Mouse (Mus musculus): Measurements from ENCODE around the gene Map3k1. TPM values are rescaled to one million over a fixed set of nuclear protein-coding genes. Genes with fewer than 3 reads are reported as not detected.

Gene Map3k1
- polyA plus RNA-seq, 2 experiments, result 11.4 to 15.8 TPM

DNA sequence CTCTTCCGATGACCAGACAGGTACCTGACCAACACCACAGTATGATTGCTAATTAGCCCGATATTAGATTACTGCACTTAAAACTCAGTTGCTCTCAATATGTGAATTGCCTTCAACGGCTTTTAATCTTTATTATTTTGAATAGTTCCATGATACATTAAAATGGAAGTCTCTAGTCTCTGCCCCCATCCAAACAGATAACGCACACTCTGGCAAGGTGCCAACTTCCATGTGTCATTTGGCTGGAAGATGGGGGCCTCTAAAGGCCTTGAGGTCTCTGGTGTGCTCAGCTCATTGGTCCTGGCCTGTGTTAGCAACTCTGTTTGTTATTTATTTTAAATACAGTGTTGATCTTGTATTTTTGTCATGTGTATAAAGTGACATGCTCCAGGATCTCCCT, 10.3 kb upstream of the Map3k1 start:
- Histone ChIP-seq H3K4me2 (replicated peaks; ENCODE audit: low read depth, low read length, severe bottlenecking) (no peak overlapping the region), H3K36me3 (ENCODE audit: control insufficient read depth, insufficient read depth, low read length) (no peaks in the 10 kb centered on the region), H3K4me3 (replicated peaks; ENCODE audit: low read length) (no peak overlapping the region), H3K27me3 (ENCODE audit: control insufficient read depth, insufficient read depth, low read length) (no peaks in the 10 kb centered on the region), H3K9ac (ENCODE audit: low read depth, low read length, severe bottlenecking) (no peak overlapping the region), H3K9me3 (ENCODE audit: control insufficient read depth, low read length) (no peaks in the 10 kb centered on the region; the same call in 1 of the 2 replicates), H3K27ac (replicated peaks; ENCODE audit: low read depth, low read length) (no peak overlapping the region), H3K4me1 (ENCODE audit: control insufficient read depth, insufficient read depth, low read length) (no peaks in the 10 kb centered on the region)
- ATAC-seq (ENCODE audit: low FRiP score, low read depth) (no peak), DNase-seq (ENCODE audit: low spot score) (no peak)
- TF ChIP-seq POLR2A (IDR thresholded peaks at IDR 0.05; ENCODE audit: borderline replicate concordance, extremely low read depth, insufficient read depth, insufficient read length), result no peak
- WGBS, result 91% methylated on average over 4 of the region's 4 CpGs

DNA sequence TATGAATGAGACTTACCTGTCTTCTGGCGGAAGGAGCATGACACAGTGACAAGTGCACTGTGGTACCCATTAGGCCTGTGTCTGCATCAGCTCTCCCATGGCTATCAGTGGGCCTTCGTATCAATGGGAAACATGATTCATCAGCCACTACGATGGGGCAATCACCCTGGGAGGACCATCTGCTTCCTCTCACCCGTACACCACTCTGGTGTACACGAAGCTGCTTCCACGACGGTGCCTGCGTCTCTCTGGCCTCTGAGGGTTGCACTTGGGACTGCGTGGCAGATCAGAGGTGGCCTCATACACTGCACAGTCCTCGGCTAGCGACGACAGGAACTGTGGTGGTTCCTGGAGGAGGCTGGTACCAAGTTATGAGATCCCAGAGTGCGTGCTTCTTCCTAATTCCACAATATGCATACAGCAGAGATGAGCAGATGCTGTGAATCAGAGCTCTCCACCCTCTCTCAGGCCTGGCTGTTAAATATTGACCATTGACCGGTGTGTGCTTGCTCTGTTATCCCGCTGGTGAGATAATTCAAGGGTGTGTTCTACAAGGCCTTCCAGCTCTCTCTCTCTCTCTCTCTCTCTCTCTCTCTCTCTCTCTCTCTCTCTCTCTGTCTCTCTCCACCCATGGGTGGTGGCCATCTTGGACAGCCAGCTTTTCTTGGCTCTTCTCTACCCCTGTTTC, 9.6 kb upstream of the Map3k1 start:
- Histone ChIP-seq H3K27me3 (ENCODE audit: control insufficient read depth, insufficient read depth, low read length) (no peaks in the 10 kb centered on the region), H3K4me2 (replicated peaks; ENCODE audit: low read depth, low read length, severe bottlenecking) (no peak overlapping the region), H3K27ac (replicated peaks; ENCODE audit: low read depth, low read length) (no peak overlapping the region), H3K9ac (ENCODE audit: low read depth, low read length, severe bottlenecking) (no peak overlapping the region), H3K4me3 (replicated peaks; ENCODE audit: low read length) (no peak overlapping the region), H3K36me3 (ENCODE audit: control insufficient read depth, insufficient read depth, low read length) (no peaks in the 10 kb centered on the region), H3K4me1 (ENCODE audit: control insufficient read depth, insufficient read depth, low read length) (no peaks in the 10 kb centered on the region), H3K9me3 (ENCODE audit: control insufficient read depth, low read length) (no peaks in the 10 kb centered on the region; the same call in 1 of the 2 replicates)
- ATAC-seq (ENCODE audit: low FRiP score, low read depth) (no peak), DNase-seq (ENCODE audit: low spot score) (no peak)
- 85% methylated on average over 14 of the region's 15 CpGs for WGBS
- no peak for TF ChIP-seq POLR2A (IDR thresholded peaks at IDR 0.05; ENCODE audit: borderline replicate concordance, extremely low read depth, insufficient read depth, insufficient read length)

DNA sequence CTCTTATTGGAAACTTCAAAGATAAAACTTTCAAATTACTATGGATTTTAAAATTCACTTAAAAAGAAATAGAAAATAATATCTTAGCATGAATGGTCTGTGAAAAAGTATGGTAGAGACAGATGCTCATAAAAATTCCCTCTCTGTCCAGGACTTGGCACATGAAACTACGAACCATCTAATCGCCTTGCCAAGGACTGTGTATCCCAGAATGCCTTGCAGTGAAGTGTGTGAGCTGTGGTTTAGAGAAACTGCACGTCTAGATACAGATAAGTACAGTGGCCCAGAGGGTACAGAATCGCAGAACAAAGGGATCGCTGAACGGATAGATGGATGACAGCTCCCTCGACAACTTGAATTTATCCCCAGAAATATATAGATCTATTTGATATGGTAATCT, 9.0 kb upstream of the Map3k1 start:
- ATAC-seq (ENCODE audit: low FRiP score, low read depth), result no peak
- WGBS, result 79% methylated on average over 7 of the region's 7 CpGs

DNA sequence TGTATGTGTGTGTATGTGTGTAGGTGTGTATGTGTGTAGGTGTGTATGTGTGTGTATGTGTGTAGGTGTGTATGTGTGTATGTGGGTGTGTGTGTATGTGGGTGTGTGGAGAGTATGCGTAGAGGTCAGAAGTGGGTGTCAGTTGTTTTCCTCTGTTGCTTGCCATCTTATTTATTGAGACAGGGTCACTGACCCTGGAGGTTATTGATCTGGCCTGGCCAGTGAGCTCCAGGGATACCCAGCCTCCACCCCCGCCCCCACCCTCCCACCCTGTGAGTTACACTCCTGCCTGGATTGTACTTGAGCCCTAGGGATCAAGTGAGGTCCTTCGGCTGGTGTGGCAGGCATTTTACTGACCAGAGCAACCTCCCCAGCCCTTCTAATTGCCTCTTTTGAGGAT, 7.6 kb upstream of the Map3k1 start:
- Histone ChIP-seq H3K9ac (ENCODE audit: low read depth, low read length, severe bottlenecking) (no peak overlapping the region), H3K4me2 (replicated peaks; ENCODE audit: low read depth, low read length, severe bottlenecking) (no peak overlapping the region), H3K36me3 (ENCODE audit: control insufficient read depth, insufficient read depth, low read length) (no peaks in the 10 kb centered on the region), H3K27me3 (ENCODE audit: control insufficient read depth, insufficient read depth, low read length) (no peaks in the 10 kb centered on the region), H3K27ac (replicated peaks; ENCODE audit: low read depth, low read length) (no peak overlapping the region), H3K4me1 (ENCODE audit: control insufficient read depth, insufficient read depth, low read length) (no peaks in the 10 kb centered on the region), H3K9me3 (ENCODE audit: control insufficient read depth, low read length) (no peaks in the 10 kb centered on the region; the same call in 1 of the 2 replicates), H3K4me3 (replicated peaks; ENCODE audit: low read length) (no peak overlapping the region)
- ATAC-seq (ENCODE audit: low FRiP score, low read depth) (no peak), DNase-seq (ENCODE audit: low spot score) (no peak)
- no peak for TF ChIP-seq POLR2A (IDR thresholded peaks at IDR 0.05; ENCODE audit: borderline replicate concordance, extremely low read depth, insufficient read depth, insufficient read length)
- WGBS, result 50% methylated on average over 3 of the region's 3 CpGs

More for the DNA sequence above, 9.0 kb upstream of the Map3k1 start:
- no peak for TF ChIP-seq POLR2A (IDR thresholded peaks at IDR 0.05; ENCODE audit: borderline replicate concordance, extremely low read depth, insufficient read depth, insufficient read length)
- Histone ChIP-seq H3K4me2 (replicated peaks; ENCODE audit: low read depth, low read length, severe bottlenecking) (no peak overlapping the region), H3K9me3 (ENCODE audit: control insufficient read depth, low read length) (no peaks in the 10 kb centered on the region; the same call in 1 of the 2 replicates), H3K27ac (replicated peaks; ENCODE audit: low read depth, low read length) (no peak overlapping the region), H3K4me1 (ENCODE audit: control insufficient read depth, insufficient read depth, low read length) (no peaks in the 10 kb centered on the region), H3K9ac (ENCODE audit: low read depth, low read length, severe bottlenecking) (no peak overlapping the region), H3K27me3 (ENCODE audit: control insufficient read depth, insufficient read depth, low read length) (no peaks in the 10 kb centered on the region), H3K36me3 (ENCODE audit: control insufficient read depth, insufficient read depth, low read length) (no peaks in the 10 kb centered on the region), H3K4me3 (replicated peaks; ENCODE audit: low read length) (no peak overlapping the region)
- DNase-seq (ENCODE audit: low spot score), result no peak

DNA sequence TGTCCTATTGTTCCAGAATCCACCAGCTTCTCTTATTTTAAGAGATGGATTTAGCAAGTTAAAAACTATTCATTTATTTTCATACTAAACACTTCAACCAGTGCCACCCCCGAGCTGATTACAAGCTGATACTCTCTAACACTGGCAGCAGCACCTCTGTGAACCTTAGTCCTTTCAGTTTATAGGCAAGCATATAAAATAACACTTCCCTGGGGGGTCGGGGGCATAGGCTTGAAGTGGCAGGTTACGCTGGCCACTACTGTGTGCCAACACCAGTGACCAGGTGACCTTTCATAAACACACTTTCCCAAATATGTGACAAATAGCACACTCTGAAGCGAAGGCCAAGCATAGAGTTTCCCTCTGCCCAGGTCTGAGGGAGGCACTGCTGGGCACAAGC, 6.7 kb upstream of the Map3k1 start:
- Histone ChIP-seq H3K4me3 (replicated peaks; ENCODE audit: low read length) (no peak overlapping the region), H3K4me2 (replicated peaks; ENCODE audit: low read depth, low read length, severe bottlenecking) (no peak overlapping the region), H3K27ac (replicated peaks; ENCODE audit: low read depth, low read length) (no peak overlapping the region), H3K9me3 (ENCODE audit: control insufficient read depth, low read length) (no peaks in the 10 kb centered on the region; the same call in 1 of the 2 replicates), H3K9ac (ENCODE audit: low read depth, low read length, severe bottlenecking) (no peak overlapping the region), H3K36me3 (ENCODE audit: control insufficient read depth, insufficient read depth, low read length) (no peaks in the 10 kb centered on the region), H3K4me1 (ENCODE audit: control insufficient read depth, insufficient read depth, low read length) (no peaks in the 10 kb centered on the region), H3K27me3 (ENCODE audit: control insufficient read depth, insufficient read depth, low read length) (no peaks in the 10 kb centered on the region)
- 78% methylated on average over 4 of the region's 4 CpGs for WGBS
- DNase-seq (ENCODE audit: low spot score) (no peak), ATAC-seq (ENCODE audit: low FRiP score, low read depth) (no peak)
- TF ChIP-seq POLR2A (IDR thresholded peaks at IDR 0.05; ENCODE audit: borderline replicate concordance, extremely low read depth, insufficient read depth, insufficient read length), result no peak

All from limb, embryonic 14.5 days (tissue).